Mouse (Mus musculus): ENCODE results near the gene Mtrex. TPM values are rescaled to one million over a fixed set of nuclear protein-coding genes. Genes with fewer than 3 reads are reported as not detected.

The Mtrex gene
- total RNA-seq, 2 experiments from 2014 or later: 86.2 to 113 TPM

DNA sequence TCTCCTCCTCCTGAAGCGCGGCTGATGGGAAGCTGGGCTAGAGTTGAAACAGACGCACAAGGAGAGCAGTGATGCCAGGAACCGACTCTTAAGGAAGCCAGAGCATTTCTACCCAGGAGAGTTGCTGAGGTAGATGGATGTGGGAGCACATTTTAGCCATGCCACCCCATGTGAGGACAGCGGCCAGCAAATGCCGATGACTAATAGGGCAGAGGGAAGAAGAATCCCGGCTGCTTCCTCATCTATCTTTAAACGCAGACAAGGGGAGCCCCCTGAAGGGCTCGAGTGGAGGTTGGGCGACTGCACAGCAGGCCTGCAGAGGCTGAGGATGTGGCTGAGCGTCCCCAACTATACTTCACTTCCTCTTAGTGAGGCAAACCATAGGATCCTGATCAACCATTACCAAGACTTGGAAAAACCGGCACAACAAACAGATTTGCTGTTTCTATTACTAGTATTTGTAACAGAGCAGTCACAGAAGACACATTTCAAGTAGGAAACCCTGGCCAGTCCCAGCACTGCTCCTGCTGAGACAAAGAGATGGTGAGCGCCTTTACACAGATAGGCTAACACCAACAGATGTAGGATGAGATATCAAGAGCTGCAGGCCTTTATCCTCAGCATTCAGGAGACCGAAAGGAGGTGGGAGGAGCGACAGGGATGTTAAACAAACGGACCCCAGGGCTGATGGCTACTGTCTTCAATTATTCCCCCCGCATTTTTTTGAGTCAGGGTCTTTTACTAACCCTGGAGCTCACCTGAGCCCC, 55.5 kb downstream of the Mtrex start:
- ATAC-seq (replicated peaks; ENCODE audit: low FRiP score, low TSS enrichment, poor library complexity, severe bottlenecking): peak; percentile 95

DNA sequence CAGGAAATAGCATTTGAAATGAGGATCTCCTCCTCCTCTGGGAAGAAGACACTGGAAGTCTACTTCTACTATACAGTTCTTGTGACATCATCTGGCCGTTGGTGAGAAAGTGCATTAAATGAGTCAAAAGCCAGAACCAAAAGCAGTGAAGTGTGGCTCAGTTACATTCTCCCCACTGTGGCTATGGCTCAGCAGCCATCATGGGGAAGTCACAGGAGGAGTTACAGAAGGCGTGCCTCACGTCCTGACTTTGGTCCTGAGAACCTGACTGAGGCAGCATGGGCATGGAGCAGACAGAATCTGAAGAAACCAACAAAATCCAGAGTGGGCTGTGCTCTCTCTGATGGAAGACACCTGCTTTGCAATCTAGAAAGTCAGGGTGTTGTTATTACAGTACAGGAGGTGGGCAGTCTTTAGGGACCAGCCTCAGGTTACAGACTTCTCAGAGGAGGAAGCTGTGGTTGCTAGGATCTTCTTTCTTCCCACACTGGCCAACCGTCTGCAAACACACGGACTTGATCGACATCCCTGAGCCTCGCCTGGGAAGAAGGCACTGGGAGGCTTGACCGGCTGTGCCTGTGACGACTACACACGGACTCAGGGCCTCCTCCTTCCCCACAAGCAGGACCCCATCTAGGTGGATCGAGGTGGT, 57.0 kb downstream of the Mtrex start:
- no peak for ATAC-seq (replicated peaks; ENCODE audit: low FRiP score, low TSS enrichment, poor library complexity, severe bottlenecking)

DNA sequence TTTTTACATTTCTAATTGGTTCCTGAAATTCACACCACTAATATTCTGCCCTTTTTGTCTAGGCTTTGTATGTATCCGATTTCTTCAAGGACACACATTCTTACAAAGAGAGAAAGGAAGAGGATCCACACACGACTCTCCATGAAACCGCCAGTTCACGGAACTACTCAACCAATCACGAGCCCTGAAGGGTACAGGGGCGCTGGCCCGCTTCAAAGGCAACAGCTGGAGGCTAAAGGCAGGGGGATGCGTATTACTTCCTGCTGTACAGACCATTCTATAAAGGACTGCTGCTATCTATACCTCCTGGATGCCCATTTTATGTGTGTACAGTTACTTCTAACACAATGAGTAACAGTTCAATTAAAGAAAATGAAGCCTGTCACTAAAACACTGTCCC, 59.8 kb downstream of the Mtrex start:
- ATAC-seq (replicated peaks; ENCODE audit: low FRiP score, low TSS enrichment, poor library complexity, severe bottlenecking): no peak

DNA sequence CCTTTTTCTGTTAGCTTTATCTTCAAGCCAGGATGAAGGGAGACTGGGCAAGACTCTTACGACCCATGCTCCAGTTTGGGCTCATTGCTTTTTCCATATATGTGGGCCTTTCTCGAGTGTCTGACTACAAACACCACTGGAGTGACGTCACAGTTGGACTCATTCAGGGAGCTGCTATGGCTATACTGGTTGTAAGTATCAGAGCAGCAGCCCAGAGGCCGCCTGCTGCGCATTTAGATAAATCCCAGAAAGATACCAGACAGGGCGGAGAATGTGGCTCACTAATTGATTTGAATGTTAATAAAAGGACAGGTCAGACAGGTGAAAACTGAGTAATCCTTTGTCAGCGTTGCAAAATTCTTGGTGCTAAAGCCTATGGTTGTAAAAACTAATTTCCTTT, 60.4 kb downstream of the Mtrex start:
- peak; percentile 70 for ATAC-seq (replicated peaks; ENCODE audit: low FRiP score, low TSS enrichment, poor library complexity, severe bottlenecking)

DNA sequence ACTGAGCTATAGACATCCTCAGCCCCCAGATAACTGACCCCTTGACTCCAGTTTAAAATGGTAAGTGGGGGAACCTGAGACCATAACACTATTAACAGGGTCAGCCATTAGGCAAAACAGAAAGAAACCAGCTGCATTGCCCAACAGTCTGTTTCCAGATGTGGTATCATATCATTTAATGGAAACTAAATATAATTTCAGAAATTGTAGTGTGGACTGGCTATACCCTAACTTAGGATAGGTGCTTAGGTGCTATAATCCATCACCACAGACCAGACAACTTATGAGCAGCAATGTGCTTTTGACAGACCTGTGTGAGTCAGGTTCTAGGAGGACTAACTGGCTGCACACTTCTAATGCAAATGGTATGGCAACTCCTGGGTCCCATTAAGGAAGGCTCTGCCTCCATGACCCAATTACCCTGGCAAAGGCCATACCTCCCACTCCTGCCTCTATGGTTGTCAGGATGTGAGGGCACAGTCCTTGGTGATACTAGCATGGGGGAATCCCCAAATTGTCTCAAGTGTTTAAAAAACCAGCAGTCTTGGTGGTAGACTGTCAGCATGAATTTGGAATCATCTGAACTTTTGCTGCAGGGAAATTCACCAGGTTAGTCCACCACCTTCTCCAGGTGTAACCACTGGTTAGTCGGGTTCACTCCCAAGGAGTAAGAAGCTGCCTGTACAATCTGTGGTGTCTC, 64.1 kb downstream of the Mtrex start:
- no peak for ATAC-seq (replicated peaks; ENCODE audit: low FRiP score, low TSS enrichment, poor library complexity, severe bottlenecking)

DNA sequence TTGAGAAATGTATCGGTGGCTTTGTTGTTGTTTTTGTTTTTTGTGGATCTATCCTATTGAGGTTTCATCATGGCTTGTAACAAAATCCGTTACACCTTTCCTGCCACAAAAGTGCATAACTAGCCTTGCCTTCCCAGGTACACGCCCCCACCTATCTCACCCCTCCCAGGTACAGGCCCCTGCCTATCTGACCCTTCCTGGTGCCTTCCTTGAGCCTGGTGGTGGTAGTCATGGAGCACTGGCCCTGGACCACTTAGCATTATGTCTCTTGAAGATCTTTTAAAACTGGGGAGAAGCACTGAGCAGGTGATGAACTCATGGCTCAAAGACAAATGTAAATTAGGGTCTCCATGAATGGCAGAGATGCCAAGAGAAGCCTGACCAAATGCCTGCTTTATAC, 64.9 kb downstream of the Mtrex start:
- ATAC-seq (replicated peaks; ENCODE audit: low FRiP score, low TSS enrichment, poor library complexity, severe bottlenecking): no peak

DNA sequence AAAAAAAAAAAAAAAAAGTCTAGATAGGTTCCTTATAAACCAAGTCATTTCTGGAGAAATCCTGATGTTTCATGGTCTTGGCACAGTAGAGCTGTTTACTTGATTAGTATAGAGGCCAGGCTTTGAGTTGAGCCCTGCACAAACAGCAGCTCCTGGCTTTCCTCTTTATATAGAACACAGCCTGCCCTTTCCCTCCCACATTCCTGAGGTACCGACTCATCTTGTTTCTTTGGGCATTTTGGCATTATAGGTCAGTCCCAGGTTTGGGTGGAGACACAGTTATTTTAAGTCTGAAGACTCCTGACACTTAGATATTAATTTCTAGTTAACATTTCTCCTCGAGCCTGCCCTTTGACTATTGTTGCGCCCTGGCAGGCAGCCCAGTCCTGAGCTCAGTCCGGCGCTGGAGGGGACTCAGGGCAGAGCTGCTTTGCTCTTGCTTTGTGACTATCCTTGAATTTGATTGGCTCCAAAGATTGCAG, 65.3 kb downstream of the Mtrex start:
- ATAC-seq (replicated peaks; ENCODE audit: low FRiP score, low TSS enrichment, poor library complexity, severe bottlenecking): 0 out of 2 replicates have a peak, but pooled peaks have one; percentile 26

DNA sequence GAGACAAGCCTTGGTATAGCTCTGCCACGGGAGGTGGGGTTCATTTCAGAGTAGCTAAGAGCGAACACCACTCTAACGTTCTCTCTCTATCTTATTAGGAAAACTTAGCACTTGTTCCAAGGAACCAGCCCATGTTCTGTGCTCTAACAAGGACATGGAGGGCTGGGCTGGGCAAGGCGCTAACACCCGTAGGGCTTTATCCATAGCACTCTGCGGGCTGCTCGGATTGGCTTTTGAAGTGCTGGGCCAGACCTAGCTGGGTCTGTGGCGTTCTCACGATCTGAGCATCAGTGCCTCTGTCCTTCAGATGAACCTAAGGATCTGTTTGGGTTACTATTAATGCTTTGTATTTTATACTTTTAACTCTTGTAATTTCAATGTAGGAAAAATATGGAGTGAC, 66.3 kb downstream of the Mtrex start:
- no peak for ATAC-seq (replicated peaks; ENCODE audit: low FRiP score, low TSS enrichment, poor library complexity, severe bottlenecking)

DNA sequence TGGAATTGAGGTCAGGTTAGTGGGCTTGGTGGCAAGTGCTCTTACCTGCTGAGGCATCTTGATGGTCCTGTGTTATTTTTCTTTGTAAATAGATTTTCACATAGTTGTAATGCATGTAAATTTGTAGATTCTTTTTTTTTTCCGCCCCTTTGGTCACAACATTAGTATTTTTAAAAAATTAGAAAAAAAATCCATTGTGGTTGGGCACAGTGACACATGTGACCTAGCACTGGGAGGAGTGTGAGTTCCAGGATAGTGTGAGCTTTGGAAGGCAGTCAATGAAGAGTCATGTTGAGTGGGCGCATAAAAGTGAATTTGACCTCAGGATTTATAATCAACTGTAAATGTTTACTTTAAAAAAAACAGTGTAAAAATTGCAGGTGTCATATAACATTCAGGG, 66.8 kb downstream of the Mtrex start:
- no peak for ATAC-seq (replicated peaks; ENCODE audit: low FRiP score, low TSS enrichment, poor library complexity, severe bottlenecking)

DNA sequence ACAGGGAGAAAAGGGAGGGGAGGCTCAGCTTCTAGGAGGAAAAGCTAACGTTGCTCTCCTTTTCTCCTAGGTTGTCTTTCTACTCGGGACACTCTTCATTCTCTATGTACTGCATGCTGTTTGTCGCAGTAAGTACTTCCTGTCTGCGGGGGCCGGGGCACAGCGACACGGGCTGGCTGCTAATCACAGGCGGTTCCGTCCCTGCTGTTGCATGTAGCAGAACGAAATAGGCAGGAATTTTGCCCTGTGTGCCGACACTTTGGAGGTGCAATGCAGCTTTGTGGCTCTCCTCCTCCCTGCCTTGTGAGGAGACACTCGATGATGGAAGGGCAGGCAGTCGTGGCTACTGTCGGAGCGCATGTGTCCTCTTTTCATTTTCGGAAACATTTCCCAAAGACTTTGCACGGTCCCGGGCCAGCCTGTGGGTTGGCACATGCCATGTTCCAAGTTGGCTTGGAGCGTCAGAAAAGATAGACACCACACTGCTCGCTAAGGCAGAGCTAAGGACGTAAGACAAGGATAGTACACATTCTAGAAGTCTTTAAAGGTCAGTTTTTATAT, 67.5 kb downstream of the Mtrex start:
- no peak for ATAC-seq (replicated peaks; ENCODE audit: low FRiP score, low TSS enrichment, poor library complexity, severe bottlenecking)

DNA sequence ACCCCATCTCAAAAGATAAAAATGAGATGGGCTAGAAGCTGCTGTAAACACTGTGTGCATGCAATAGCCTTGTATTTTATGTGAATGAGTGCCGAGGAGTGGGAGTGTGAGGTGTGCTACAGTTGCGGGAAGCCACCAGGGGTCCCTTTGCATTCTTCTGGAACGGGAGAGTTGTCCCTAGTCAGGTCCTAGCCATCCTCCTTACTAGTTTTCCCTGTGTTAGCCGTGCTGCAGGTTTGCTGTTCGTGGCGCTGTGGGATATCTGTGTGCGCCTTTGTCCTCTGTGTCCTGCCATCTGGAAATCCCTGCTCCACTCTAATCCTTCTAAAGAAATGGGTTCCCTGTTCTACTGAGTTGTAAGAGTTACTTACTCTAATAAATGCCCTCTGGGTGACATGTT, 69.3 kb downstream of the Mtrex start:
- no peak for ATAC-seq (replicated peaks; ENCODE audit: low FRiP score, low TSS enrichment, poor library complexity, severe bottlenecking)

DNA sequence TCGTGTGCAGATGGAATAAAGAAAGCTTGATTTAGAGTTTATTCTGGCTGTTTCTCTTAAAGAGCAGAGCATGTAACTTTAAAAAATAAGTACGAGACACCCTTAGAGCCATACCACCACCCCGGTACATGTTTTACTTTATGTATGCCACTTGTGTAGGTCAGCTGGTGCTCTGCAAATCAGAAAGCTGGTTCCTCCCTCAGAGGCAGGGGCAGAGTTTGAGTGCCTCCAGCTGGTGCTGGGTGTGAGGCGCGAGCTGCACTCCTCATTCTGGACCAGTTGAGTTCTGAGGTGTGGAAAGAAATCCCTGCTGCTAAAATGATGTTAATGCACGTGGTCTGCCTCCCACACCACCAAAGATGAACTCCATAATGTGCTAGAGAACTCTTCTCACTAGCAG, 72.8 kb downstream of the Mtrex start:
- ATAC-seq (replicated peaks; ENCODE audit: low FRiP score, low TSS enrichment, poor library complexity, severe bottlenecking): no peak

DNA sequence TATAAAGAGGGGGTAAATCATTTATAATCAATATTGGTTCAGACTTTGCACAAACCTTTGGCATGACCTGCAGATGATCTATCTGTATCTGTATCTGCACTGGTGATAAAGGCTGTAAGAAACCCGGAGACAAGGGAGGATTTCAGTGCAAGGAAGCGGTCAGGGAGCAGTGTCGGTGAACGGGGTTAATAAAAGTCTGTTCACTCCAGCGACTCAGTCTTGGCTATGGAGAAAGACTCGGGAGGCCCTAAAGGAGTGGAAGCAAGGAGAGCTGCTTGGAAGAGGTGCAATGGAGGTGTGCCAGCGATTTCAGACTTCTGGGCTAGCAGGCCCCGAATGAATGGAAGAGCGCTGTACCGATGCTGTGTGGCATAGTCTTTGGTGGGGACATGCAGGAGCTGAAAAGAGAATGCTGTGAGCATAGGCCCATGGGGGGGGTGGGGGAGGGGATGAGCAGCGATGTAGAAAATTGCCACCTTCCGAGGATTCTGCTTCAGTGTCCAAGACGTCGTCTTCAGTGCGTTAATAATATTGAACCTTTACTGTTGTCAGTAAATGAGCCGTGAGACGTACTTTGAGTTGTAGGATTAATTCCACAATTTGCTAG, 73.4 kb downstream of the Mtrex start:
- no peak for ATAC-seq (replicated peaks; ENCODE audit: low FRiP score, low TSS enrichment, poor library complexity, severe bottlenecking)

DNA sequence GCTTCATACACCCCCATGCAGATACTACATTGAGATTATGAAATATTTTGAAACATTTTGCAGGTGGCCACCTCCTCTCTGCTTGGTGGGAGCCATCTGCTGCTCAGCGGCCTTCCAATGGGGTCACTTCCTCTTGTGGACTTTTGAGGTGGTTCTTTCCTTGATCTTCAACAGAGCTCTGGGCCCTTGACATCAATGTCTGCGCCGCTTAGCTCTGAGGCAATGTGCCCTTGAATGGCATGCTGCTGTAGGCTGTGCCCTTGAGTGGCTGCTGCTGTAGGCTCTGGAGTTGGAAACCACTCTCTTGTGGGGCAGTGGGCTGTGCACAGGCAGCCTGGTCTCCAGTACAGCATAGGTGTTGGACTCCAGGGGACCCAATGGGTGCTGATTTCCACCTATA, 81.3 kb downstream of the Mtrex start:
- no peak for ATAC-seq (replicated peaks; ENCODE audit: low FRiP score, low TSS enrichment, poor library complexity, severe bottlenecking)

DNA sequence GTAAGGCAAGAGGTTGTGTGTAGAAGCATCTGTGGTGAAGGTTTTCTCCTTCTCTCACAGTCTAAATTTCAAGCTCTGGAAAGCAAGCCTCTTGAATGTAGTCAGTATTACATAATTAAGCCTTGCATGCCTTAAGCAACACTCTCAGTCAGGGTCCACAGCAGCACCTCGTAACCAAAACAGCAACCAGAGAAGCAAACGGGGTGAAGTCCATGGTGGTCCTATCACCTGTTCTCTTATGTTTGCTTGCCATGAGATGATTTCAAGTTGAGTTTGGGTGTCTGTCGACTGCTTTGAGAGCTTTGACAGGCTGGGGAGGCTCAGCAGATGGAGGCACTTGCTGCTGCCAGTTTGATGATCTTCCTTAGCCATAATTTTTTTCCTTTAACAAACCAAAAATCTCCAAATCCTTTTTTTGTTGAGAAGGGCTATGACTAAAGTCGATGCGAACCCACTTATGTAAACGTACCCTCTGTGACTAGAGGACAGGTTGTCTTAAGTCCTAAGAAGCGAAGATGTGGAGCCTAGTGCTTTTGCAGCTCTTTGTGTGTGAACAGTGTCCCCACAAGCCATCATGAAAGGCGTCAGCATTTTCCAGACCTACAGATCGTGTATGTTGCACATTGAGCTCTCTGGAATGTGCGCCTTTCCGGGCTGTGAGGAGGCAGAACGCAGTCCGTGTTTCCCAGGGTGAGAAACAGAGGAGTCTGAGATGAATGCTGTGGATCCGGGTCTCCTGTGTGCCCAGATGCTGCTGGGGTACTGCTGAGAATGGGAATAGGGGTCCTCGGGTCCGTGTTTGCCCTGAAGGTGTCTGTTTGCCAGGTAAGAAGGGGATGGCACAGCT, 86.7 kb downstream of the Mtrex start:
- ATAC-seq (replicated peaks; ENCODE audit: low FRiP score, low TSS enrichment, poor library complexity, severe bottlenecking): no peak

DNA sequence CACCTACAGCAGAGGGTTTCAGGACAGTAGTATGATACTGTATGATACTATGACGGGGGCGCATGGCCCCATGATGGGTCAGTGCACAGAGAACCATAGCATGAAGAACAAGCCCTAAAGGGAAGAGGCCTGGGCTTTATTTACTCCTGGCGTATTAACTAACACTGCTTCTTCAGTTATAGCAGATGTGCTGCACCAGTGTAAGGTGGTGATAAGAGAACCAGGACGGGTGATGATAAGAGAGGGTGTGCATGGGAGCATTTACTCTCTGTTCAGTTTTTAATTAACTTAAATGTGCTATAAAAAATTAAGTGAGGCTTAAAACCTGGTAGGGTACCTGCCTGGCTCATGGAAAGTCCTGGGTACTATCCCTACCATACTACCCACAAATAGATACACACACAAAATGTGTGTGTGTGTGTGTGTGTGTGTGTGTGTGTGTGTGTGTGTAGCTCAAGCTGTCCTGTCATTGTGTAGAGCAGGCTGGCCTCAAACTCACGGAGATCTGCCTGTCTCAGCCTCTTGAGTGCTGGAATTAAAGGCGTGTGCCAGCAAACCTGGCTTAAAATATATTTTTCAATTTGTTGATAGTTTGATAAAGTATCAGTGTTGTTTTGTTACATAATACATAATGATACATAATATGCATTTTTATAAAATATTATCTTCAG, 88.5 kb downstream of the Mtrex start:
- ATAC-seq (replicated peaks; ENCODE audit: low FRiP score, low TSS enrichment, poor library complexity, severe bottlenecking): peak; percentile 92

DNA sequence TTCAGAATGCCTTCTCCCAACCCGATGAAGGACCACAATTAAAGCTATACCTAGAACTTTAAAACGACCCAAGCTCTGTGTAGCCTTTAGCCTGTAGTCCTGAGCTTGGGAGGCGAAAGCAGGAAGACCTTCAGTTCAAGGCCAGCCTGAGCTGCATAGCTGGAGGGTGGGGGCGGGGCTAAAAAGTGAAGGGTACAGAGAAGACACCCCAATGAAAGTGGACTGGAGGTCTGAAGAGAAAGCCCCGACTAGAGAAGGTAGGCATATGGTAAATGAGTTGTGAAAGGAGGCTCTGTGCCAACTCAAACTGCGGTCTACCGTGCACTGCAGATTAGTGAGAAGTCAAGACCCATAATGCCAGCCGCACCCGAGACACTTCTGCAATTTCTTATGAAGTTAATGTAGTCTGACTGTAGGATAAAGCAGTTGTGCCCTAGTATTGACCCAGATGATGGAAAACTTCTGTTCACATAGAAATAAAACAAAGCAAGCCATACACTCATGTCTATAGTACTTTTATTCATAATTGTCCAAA, 89.5 kb downstream of the Mtrex start:
- ATAC-seq (replicated peaks; ENCODE audit: low FRiP score, low TSS enrichment, poor library complexity, severe bottlenecking): peak; percentile 68

DNA sequence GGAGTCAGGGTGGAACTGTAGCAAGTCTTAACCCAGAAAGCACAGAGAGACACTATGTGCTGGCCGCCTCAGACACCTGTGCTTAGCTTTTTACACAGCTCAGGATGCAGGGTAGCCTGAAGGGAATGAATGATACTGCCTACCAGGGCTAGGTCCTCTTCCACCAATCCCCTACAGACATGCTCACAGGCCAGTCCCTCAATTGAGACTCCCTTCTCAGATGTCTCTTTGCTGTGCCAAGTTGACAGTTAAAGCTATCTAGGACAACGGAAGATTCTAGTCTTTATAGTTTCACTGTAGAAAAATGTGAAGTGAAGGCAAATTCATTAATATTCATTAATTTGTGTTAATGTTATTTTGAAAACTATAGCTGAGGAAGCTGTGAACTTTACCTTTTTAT, 90.2 kb downstream of the Mtrex start:
- ATAC-seq (replicated peaks; ENCODE audit: low FRiP score, low TSS enrichment, poor library complexity, severe bottlenecking): no peak

All from megakaryocyte-erythroid progenitor cell, adult 5-6 weeks (primary cell).